Mouse (Mus musculus): Measurements from ENCODE around the gene Srrd. TPM values are rescaled to one million over a fixed set of nuclear protein-coding genes. Genes with fewer than 3 reads are reported as not detected.

Gene Srrd
- polyA plus RNA-seq, 1 experiment, result 19.0 TPM

- no peak overlapping the region for H3K4me3 ChIP-seq
- H3K36me3 ChIP-seq (ENCODE audit: control insufficient read depth, insufficient read depth), result no peaks in the 10 kb centered on the region
- no peaks in the 10 kb centered on the region for H3K27me3 ChIP-seq (ENCODE audit: control insufficient read depth, insufficient read depth, insufficient read length)
- no peak overlapping the region for H3ac ChIP-seq (ENCODE audit: control insufficient read depth, insufficient read length)
- peak overlapping the region; percentile 70 for H3K4me2 ChIP-seq (ENCODE audit: low read depth)
- H3K79me2 ChIP-seq (ENCODE audit: control insufficient read depth, insufficient read depth), result peaks cover 100% of the 10 kb centered on the region
- TF ChIP-seq USF1 (IDR thresholded peaks at IDR 0.05; ENCODE audit: low read depth), result no peak
- TF ChIP-seq POLR2AphosphoS2 (IDR thresholded peaks at IDR 0.05; ENCODE audit: insufficient read length, low read depth), result no peak
- no peak for TF ChIP-seq E2F4 (IDR thresholded peaks at IDR 0.05; ENCODE audit: insufficient read depth)
- TF ChIP-seq MYOG (IDR thresholded peaks at IDR 0.05; ENCODE audit: control insufficient read depth in 1 of 3, insufficient read depth in 1 of 3, insufficient read length in 2 of 3, low read depth in 2 of 3), result no peak
- TF ChIP-seq POLR2A (IDR thresholded peaks at IDR 0.05; ENCODE audit: insufficient read length, low read depth), result no peak
- no peak for TF ChIP-seq TCF12 (IDR thresholded peaks at IDR 0.05; ENCODE audit: insufficient read depth, poor library complexity, severe bottlenecking)
- TF ChIP-seq CEBPB (IDR thresholded peaks at IDR 0.05; ENCODE audit: insufficient read depth, poor library complexity, severe bottlenecking), result no peak
- TF ChIP-seq REST (IDR thresholded peaks at IDR 0.05; ENCODE audit: insufficient read depth, insufficient read length), result no peak
- TF ChIP-seq MAX (IDR thresholded peaks at IDR 0.05; ENCODE audit: low read depth), result no peak
- no peak for TF ChIP-seq TCF3 (IDR thresholded peaks at IDR 0.05; ENCODE audit: insufficient read length, low read depth)
- TF ChIP-seq SRF (IDR thresholded peaks at IDR 0.05; ENCODE audit: control insufficient read depth, insufficient read length, low read depth), result no peak
- no peak for TF ChIP-seq MYOD1 (IDR thresholded peaks at IDR 0.05; ENCODE audit: control insufficient read depth in 1 of 3, insufficient read length in 2 of 3, low read depth in 2 of 3)
These were observed 48.1 kb downstream of the Srrd start for GRCm38 (mm10) chr5:112294696-112295095.

- H3ac ChIP-seq (ENCODE audit: control insufficient read depth, insufficient read length), result no peak overlapping the region
- H3K4me3 ChIP-seq, result no peak overlapping the region
- H3K79me2 ChIP-seq (ENCODE audit: control insufficient read depth, insufficient read depth), result peaks cover 100% of the 10 kb centered on the region
- H3K36me3 ChIP-seq (ENCODE audit: control insufficient read depth, insufficient read depth), result no peaks in the 10 kb centered on the region
- TF ChIP-seq POLR2A (IDR thresholded peaks at IDR 0.05; ENCODE audit: insufficient read length, low read depth) (no peak), TCF3 (IDR thresholded peaks at IDR 0.05; ENCODE audit: insufficient read length, low read depth) (no peak), MYOD1 (IDR thresholded peaks at IDR 0.05; ENCODE audit: control insufficient read depth in 1 of 3, insufficient read length in 2 of 3, low read depth in 2 of 3) (no peak), MYOG (IDR thresholded peaks at IDR 0.05; ENCODE audit: control insufficient read depth in 1 of 3, insufficient read depth in 1 of 3, insufficient read length in 2 of 3, low read depth in 2 of 3) (no peak), USF1 (IDR thresholded peaks at IDR 0.05; ENCODE audit: low read depth) (no peak), TCF12 (IDR thresholded peaks at IDR 0.05; ENCODE audit: insufficient read depth, poor library complexity, severe bottlenecking) (no peak)
- H3K4me2 ChIP-seq (ENCODE audit: low read depth), result no peak overlapping the region
- H3K27me3 ChIP-seq (ENCODE audit: control insufficient read depth, insufficient read depth, insufficient read length), result no peaks in the 10 kb centered on the region
These were observed 49.0 kb downstream of the Srrd start for GRCm38 (mm10) chr5:112293800-112294199.

GRCm38 (mm10) chr5:112292343-112292980 is 50.4 kb downstream of the Srrd start:
- Histone ChIP-seq H3K4me2 (ENCODE audit: low read depth) (no peak overlapping the region), H3K4me3 (no peak overlapping the region), H3ac (ENCODE audit: control insufficient read depth, insufficient read length) (no peak overlapping the region), H3K27me3 (ENCODE audit: control insufficient read depth, insufficient read depth, insufficient read length) (no peaks in the 10 kb centered on the region), H3K79me2 (ENCODE audit: control insufficient read depth, insufficient read depth) (peaks cover 100% of the 10 kb centered on the region), H3K36me3 (ENCODE audit: control insufficient read depth, insufficient read depth) (no peaks in the 10 kb centered on the region)
- no peak for TF ChIP-seq REST (IDR thresholded peaks at IDR 0.05; ENCODE audit: insufficient read depth, insufficient read length)
- TF ChIP-seq SRF (IDR thresholded peaks at IDR 0.05; ENCODE audit: control insufficient read depth, insufficient read length, low read depth), result no peak
- TF ChIP-seq TCF3 (IDR thresholded peaks at IDR 0.05; ENCODE audit: insufficient read length, low read depth), result no peak
- no peak for TF ChIP-seq POLR2AphosphoS2 (IDR thresholded peaks at IDR 0.05; ENCODE audit: insufficient read length, low read depth)
- TF ChIP-seq MAX (IDR thresholded peaks at IDR 0.05; ENCODE audit: low read depth), result no peak
- no peak for TF ChIP-seq POLR2A (IDR thresholded peaks at IDR 0.05; ENCODE audit: insufficient read length, low read depth)
- TF ChIP-seq USF1 (IDR thresholded peaks at IDR 0.05; ENCODE audit: low read depth), result no peak
- no peak for TF ChIP-seq TCF12 (IDR thresholded peaks at IDR 0.05; ENCODE audit: insufficient read depth, poor library complexity, severe bottlenecking)

GRCm38 (mm10) chr5:112291866-112292265 is 51.0 kb downstream of the Srrd start:
- H3K36me3 ChIP-seq (ENCODE audit: control insufficient read depth, insufficient read depth), result no peaks in the 10 kb centered on the region
- H3K27me3 ChIP-seq (ENCODE audit: control insufficient read depth, insufficient read depth, insufficient read length), result no peaks in the 10 kb centered on the region
- no peak for TF ChIP-seq MYOD1 (IDR thresholded peaks at IDR 0.05; ENCODE audit: control insufficient read depth in 1 of 3, insufficient read length in 2 of 3, low read depth in 2 of 3)
- TF ChIP-seq POLR2A (IDR thresholded peaks at IDR 0.05; ENCODE audit: insufficient read length, low read depth), result no peak
- no peak for TF ChIP-seq MYOG (IDR thresholded peaks at IDR 0.05; ENCODE audit: control insufficient read depth in 1 of 3, insufficient read depth in 1 of 3, insufficient read length in 2 of 3, low read depth in 2 of 3)
- no peak for TF ChIP-seq POLR2AphosphoS2 (IDR thresholded peaks at IDR 0.05; ENCODE audit: insufficient read length, low read depth)
- TF ChIP-seq MAX (IDR thresholded peaks at IDR 0.05; ENCODE audit: low read depth), result no peak
- TF ChIP-seq TCF12 (IDR thresholded peaks at IDR 0.05; ENCODE audit: insufficient read depth, poor library complexity, severe bottlenecking), result no peak
- no peak for TF ChIP-seq SRF (IDR thresholded peaks at IDR 0.05; ENCODE audit: control insufficient read depth, insufficient read length, low read depth)
- no peak for TF ChIP-seq E2F4 (IDR thresholded peaks at IDR 0.05; ENCODE audit: insufficient read depth)
- TF ChIP-seq USF1 (IDR thresholded peaks at IDR 0.05; ENCODE audit: low read depth), result no peak
- no peak for TF ChIP-seq REST (IDR thresholded peaks at IDR 0.05; ENCODE audit: insufficient read depth, insufficient read length)
- TF ChIP-seq TCF3 (IDR thresholded peaks at IDR 0.05; ENCODE audit: insufficient read length, low read depth), result no peak
- TF ChIP-seq CEBPB (IDR thresholded peaks at IDR 0.05; ENCODE audit: insufficient read depth, poor library complexity, severe bottlenecking), result no peak
- no peak overlapping the region for H3ac ChIP-seq (ENCODE audit: control insufficient read depth, insufficient read length)
- H3K4me2 ChIP-seq (ENCODE audit: low read depth), result no peak overlapping the region
- peaks cover 95% of the 10 kb centered on the region for H3K79me2 ChIP-seq (ENCODE audit: control insufficient read depth, insufficient read depth)
- no peak overlapping the region for H3K4me3 ChIP-seq

- H3K4me2 ChIP-seq (ENCODE audit: low read depth), result no peak overlapping the region
These were observed 52.3 kb downstream of the Srrd start for GRCm38 (mm10) chr5:112290536-112290880.

More at GRCm38 (mm10) chr5:112290536-112290880, 52.3 kb downstream of the Srrd start:
- no peak for TF ChIP-seq USF1 (IDR thresholded peaks at IDR 0.05; ENCODE audit: low read depth)
- no peaks in the 10 kb centered on the region for H3K27me3 ChIP-seq (ENCODE audit: control insufficient read depth, insufficient read depth, insufficient read length)
- peaks cover 94% of the 10 kb centered on the region for H3K79me2 ChIP-seq (ENCODE audit: control insufficient read depth, insufficient read depth)
- H3ac ChIP-seq (ENCODE audit: control insufficient read depth, insufficient read length), result no peak overlapping the region
- no peak overlapping the region for H3K4me3 ChIP-seq
- peaks cover 4% of the 10 kb centered on the region for H3K36me3 ChIP-seq (ENCODE audit: control insufficient read depth, insufficient read depth)

Data from myocyte (in vitro differentiated cells).